Mouse (Mus musculus): ENCODE data around the gene Ankrd33.
A peak's percentile ranks its signal among the peaks of the same experiment; 100 is the strongest.

Gene Ankrd33

DNA sequence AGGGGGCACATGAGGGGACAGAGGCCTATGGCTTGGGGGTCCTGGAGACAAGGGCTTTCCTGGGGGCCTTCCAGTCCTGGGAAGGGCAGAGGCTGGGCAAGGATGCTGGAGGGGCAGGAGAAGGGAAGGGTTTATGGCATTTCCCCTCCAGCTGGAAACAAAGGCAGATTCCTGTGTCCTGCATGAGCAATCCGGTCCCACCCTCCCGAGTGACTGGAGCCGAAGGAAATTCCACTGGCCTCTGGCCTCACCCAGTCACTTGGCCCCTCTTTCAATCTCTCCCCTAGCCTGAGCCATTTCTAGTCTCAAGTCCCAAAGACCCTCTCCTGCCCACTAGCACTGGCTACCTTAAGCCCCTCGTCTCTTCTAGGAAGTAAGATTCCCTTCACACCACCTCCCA, 7.6 kb downstream of the Ankrd33 start:
- DNase-seq (ENCODE audit: low spot score in 2 of 2), result no peak

DNA sequence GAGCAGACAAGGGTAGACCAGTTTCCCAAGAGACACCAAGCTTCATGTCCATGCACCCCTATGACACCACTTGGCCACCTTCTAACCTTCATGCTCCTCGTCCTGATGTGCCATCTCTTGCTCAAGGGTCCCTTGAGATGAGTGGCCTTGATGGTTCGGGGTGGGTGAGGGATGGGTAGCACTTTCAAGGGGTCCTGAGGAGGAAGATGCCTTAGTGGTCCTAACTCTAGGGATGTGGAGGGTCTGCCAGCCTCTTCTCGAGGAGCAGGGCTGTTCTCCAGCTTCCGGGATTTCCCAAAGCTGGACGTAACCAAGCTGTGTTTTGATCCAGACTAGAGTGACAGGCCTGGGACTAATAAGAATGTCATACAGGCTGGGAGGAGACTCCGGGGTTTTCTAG, 10.0 kb downstream of the Ankrd33 start:
- DNase-seq (ENCODE audit: low spot score in 2 of 2), result no peak

GRCm38 (mm10) chr15:101126876-101127544, 11.5 kb downstream of the Ankrd33 start:
- DNase-seq (ENCODE audit: low spot score in 2 of 2), result no peak

- DNase-seq (ENCODE audit: low spot score in 2 of 2), result no peak
Observed at GRCm38 (mm10) chr15:101128181-101129089, 12.9 kb downstream of the Ankrd33 start, which contains the start of gene Acvrl1. Gene Acvrl1 (plus strand): TSS chr15:101128522.

DNA sequence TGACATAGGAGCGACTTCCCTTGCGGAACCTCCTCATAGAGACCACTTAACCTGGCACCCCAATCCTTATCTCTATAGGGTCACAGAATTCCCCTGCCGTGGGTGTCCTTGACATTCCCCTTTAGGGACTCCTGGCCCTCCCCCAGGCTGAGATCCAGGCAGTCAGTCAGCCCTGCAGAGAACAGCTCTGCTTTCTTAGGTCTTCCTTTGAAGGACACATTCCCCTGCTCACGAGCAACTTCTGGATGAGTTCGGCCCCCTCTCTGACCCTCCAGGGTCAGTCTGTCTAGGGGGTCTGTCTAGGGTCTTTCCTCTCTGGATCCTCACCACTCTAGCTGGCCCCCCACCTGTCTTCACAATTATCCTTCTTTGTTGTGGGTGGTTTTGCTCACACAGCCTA, 13.9 kb downstream of the Ankrd33 start:
- DNase-seq (ENCODE audit: low spot score in 2 of 2), result no peak

DNA sequence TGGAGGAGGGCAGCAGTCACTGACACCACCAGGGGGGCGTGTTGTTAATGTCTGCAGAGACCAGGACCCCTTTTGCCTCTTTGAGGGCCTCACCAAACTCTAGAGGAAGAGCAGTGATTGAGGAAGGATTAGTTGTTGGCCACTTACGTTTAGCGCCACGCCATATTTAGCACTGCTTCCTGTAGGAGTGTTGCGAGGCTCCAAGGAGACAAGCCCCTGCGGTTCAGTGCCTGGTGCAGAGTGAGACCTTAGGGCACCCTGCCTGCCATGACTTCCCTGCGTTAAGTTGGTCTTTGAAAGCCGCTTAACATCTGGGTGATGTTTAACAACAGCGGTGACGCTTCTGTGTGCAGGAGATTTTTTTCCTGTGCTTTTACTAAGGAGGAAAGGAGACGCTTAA, 15.9 kb downstream of the Ankrd33 start:
- no peak for DNase-seq (ENCODE audit: low spot score in 2 of 2)

DNA sequence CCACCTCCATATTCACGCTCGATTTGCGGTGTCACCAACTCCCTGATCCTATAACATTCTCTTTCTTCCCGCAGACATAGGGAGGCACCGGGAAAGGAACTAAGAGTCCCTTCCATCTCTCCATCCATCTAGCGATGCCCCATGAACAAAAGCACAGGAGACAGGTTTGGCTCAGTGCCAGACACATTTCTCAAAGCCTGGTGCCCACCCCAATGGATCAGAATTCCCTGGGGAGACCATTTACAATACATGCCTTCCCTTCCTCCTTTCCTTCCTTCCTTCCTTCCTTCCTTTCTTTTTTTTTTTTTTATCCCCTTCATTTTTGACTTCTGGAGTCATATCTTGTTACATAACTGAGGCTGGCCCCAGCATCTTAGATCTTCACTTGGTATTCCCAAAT, 16.5 kb downstream of the Ankrd33 start:
- no peak for DNase-seq (ENCODE audit: low spot score in 2 of 2)

- DNase-seq (ENCODE audit: low spot score in 2 of 2), result no peak
Observed at GRCm38 (mm10) chr15:101132761-101133160, 17.2 kb downstream of the Ankrd33 start.

- peak; percentile 45 to 56 for DNase-seq (ENCODE audit: low spot score in 2 of 2)
Observed at GRCm38 (mm10) chr15:101133993-101134704, 18.6 kb downstream of the Ankrd33 start.

GRCm38 (mm10) chr15:101135405-101135804, 19.9 kb downstream of the Ankrd33 start:
- DNase-seq (ENCODE audit: low spot score in 2 of 2), result no peak

GRCm38 (mm10) chr15:101137455-101137854, 21.9 kb downstream of the Ankrd33 start:
- no peak for DNase-seq (ENCODE audit: low spot score in 2 of 2)

DNA sequence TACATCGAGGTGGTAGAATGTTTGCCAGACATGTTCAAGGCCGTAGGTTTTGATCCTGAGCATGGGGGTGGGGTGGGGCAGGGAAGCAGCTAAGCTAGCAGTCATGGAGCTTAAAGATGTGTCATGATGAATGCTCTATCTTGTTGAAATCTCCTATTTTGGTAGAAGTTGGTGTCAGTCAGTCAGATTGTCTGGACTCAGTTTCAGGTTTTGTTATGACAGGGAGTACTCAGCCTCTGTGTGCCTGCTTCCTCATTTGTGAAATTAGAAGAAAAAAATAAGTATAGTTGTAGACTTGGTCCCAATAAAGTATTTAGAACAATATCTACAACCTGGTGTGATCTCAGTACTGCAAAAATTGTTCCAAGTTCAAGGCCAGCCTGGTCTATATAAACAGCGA, 23.1 kb downstream of the Ankrd33 start:
- no peak for DNase-seq (ENCODE audit: low spot score in 2 of 2)

- no peak for DNase-seq (ENCODE audit: low spot score in 2 of 2)
Observed at GRCm38 (mm10) chr15:101139885-101140284, 24.3 kb downstream of the Ankrd33 start.

GRCm38 (mm10) chr15:101140587-101140986, 25.0 kb downstream of the Ankrd33 start:
- no peak for DNase-seq (ENCODE audit: low spot score in 2 of 2)

DNA sequence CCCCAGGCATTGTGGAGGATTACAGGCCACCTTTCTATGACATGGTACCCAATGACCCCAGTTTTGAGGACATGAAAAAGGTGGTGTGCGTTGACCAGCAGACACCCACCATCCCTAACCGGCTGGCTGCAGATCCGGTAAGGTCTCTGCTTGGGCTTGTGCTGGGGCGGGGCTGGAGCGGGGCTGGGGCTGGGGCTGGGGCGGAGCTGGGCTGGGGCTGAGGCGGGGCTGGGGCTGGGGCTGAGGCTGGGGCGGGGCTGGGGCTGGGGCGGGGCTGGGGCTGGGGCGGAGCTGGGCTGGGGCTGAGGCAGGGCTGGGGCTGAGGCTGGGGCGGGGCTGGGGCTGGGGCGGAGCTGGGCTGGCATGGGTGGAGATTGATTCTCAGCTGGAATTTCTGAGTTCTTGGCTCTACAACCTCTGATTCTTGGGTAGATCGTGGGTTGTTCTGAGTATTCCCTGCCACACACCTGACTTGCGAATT, 25.5 kb downstream of the Ankrd33 start:
- peak; percentile 43 to 57 for DNase-seq (ENCODE audit: low spot score in 2 of 2)

DNA sequence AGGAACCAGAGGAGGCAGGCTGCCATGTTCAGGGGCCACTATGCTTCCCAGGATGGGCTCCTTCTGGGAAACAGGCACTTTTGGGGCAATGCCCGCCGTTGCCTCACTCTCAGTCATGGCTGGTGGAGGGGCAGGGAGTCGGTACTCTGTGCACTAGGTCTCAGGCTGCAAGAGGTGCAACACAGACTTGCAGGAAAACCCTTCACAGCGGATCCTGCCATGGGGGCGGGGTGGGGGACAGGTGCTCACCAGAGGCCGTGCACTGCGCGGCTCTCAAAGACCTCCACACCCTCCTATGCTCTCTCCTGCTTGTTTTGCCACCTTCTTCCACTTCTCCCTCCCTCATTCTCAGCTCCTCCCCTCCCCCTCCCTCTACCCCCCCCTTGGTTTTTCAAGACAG, 27.1 kb downstream of the Ankrd33 start:
- no peak for DNase-seq (ENCODE audit: low spot score in 2 of 2)

DNA sequence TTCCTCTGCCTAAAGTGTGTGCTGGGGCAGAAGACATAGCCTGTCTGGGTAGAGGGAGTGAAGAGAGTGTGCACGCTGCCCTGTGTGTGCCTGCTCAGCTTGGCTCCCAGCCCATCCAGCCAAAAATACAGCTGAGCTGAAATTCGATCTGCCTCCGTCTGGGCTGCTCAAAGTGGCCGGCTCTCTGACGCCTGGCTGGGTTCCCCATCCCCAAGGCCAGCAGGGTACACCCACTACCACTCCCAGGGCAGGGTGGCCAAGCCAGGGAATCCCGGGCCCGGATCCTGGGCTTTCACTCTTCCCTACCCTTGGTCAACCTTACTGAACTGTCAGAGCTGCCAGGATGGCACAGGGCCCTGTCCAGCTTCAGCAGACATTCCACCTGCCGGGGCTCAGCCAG, 27.9 kb downstream of the Ankrd33 start:
- DNase-seq (ENCODE audit: low spot score in 2 of 2), result no peak

DNA sequence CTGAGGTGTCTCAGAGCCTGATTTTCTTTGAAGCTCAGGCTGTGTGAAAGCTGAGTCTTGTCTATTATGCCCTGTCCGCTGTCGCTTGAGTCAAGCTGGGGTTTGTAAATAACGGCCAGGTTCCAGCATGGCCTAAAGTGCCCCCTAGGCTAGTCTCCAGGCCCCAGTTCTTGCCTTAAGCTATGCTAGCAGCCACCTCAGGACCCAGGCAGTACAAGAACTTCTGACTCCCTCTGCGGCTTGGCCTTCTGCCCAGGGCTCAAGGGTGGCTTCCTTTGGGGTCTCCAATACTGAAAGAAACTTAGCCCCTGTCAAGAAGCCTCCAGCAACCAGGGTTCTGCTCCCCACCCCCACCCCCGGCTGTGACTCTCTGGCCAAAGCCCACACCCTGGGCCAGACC, 28.6 kb downstream of the Ankrd33 start:
- no peak for DNase-seq (ENCODE audit: low spot score in 2 of 2)

GRCm38 (mm10) chr15:101144779-101145178, 29.2 kb downstream of the Ankrd33 start:
- peak in 1 of 2 experiments; percentile 33 for DNase-seq (ENCODE audit: low spot score in 2 of 2)

- peak; percentile 91 to 92 for DNase-seq (ENCODE audit: low spot score in 2 of 2)
Observed at GRCm38 (mm10) chr15:101145424-101146099, 30.0 kb downstream of the Ankrd33 start.

Data from spleen, postnatal 36 days (tissue).